Mouse (Mus musculus): ENCODE results near the gene Hnrnph3. TPM values are rescaled to one million over a fixed set of nuclear protein-coding genes. Genes with fewer than 3 reads are reported as not detected.
"Not testable (repeated sequence)": the region's sequence is repeated elsewhere in the genome, so short reads cannot be mapped to it uniquely, and the experiment has no call there.

Gene Hnrnph3
- 10 to 100 TPM; 12.6 to 14.4 TPM for total RNA-seq (2021)
- long read RNA-seq, experiment 1, transcript Hnrnph3-201 (10 exons, 2,213 nt), result major isoform, 9 of 16 reads
- long read RNA-seq, experiment 1, partial matches to known transcripts, result 1 of 16 reads
- long read RNA-seq, experiment 1, other reads (novel, unspliced or antisense), result 4 of 16 reads
- long read RNA-seq, experiment 2, transcript Hnrnph3-202 (10 exons, 2,168 nt), result major isoform, 6 of 14 reads
- long read RNA-seq, experiment 2, partial matches to known transcripts, result 1 of 14 reads
- long read RNA-seq, experiment 2, other reads (novel, unspliced or antisense), result 3 of 14 reads

DNA sequence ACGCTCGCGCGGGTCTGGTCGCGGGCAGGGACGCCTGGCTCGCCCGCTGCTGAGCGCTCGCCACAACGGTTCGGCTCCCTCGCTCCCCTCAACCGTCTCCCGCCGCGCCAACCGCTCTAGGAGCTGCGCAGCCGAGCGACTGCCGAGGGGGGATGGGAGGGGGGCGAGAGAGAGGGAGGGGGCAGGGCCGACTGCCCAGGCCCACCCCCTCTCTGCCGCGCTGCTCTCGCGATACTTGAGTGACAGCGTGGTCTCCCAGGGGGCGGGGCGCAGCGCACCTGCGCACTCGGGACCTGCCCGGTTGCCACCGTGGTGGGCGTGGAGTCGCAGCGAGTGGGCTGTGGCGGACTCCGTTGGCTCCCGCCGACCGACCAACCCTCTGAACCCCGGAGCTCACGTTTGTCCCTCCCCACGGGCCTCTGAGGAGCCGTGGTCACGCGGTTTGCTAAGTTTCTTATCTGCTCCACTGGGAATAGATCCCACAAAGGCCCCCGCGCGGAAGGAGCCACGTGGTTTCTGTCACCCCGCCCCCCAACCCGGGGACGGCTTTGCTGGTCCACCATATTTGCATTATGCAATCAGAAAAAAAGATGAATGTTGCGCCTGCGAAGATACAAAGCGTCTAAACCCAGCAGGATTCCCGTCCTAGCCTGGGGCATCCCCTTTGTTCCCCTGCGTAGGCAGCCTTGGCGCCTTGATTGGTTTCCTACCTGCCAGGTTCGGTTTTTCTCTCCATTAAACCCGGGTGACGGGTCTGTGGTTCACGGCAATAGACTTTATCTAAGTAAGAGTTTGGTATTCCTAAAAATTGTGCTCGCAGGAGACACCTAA, at the start of gene Hnrnph3, which contains the start of gene Pbld2:
TSS of gene Hnrnph3 (minus strand) at position 469 of the 831 bp plus-strand sequence.
TSS of gene Pbld2 (plus strand) at position 567 of the 831 bp plus-strand sequence.
- intact Hi-C loops (cut with DNase I; ENCODE audit: low total_unique reads), result no loop called here
- DNase-seq, result peak; percentile 99

DNA sequence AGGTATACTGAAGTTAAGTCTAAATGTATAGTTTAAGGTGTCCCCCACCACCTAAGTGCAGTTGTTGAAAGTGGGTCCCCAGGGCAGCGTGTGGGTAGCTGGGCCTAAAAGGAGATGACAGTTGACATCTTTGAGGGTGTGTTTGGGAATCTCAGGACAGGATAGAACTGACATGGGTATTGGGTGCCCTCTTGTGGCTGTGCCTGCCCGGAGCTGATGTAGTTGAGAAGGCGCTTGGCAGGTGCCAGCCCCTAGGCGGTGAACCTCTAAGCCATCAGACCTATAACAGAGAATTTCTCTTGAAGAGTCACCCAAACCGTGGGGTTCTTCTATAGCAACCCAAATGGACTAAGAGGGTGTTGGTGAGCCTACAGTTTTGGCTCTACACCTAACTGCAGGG, 42.0 kb upstream of the Hnrnph3 start:
- DNase-seq, result peak; percentile 78
- intact Hi-C loops (cut with DNase I; ENCODE audit: low total_unique reads), result no loop called here

DNA sequence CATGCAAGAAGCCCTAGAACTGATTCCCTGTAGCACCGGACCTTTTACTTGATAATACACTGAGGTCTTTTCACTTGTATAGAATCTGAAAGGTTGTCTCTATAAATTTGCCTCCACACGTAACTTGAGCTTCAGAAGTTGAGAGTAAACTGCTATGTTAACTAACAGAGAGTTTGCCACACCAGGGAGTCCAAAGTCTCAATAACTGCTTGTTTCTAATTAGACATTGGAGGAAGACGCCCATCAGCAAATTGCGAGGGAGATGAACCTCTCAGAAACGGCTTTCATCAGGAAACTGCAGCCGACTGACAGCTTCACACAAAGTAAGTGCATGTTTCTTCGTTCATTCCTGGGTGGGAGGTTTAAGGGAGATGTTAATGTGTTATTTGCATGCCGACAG, 41.5 kb upstream of the Hnrnph3 start:
- no peak for DNase-seq
- intact Hi-C loops (cut with DNase I; ENCODE audit: low total_unique reads), result no loop called here

DNA sequence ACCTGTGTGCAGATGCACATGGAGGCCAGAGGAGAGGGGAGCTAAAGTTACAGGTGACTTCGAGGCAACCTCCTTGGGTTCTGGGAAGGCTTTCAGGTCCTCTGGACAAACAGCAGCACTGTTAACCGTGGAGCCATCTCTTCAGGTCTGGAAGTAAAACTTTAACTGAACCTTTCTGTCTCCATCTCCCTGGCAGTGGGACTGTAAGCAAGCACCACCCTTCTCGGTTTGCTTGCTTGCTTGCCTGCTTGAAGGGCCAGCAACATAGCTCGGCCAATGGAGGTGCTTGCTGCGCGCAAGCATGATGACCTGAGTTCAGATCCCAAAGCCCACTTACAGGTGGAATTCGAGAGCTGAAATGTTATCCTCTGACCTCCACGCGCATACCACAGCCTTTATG, 40.5 kb upstream of the Hnrnph3 start:
- no peak for DNase-seq
- intact Hi-C loops (cut with DNase I; ENCODE audit: low total_unique reads), result loop anchor here (5.0 kb wide), 1 partner anchor 37 kb away; no protein-coding TSS in a partner anchor

DNA sequence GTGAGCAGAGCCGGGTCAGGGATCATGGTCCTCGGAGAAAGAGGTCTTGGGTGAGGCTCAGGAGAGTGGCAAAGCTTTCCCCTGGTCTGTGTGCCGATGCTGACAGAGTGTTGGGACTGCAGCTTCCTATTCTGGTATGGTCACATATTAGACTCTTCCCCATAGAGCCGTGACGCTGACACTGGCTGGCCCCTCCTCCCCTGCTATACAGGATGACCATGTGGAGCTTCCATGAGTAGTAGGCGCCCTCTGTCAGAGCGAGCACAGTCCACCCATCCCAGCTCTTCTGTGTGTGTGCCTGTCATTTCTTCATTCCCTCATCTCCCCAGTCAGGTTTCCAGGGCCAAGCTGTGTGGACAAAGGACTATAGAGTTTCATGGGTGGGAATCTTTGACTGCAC, 39.3 kb upstream of the Hnrnph3 start:
- intact Hi-C loops (cut with DNase I; ENCODE audit: low total_unique reads), result loop anchor here (5.0 kb wide), 1 partner anchor 36 kb away; no protein-coding TSS in a partner anchor
- DNase-seq, result no peak

DNA sequence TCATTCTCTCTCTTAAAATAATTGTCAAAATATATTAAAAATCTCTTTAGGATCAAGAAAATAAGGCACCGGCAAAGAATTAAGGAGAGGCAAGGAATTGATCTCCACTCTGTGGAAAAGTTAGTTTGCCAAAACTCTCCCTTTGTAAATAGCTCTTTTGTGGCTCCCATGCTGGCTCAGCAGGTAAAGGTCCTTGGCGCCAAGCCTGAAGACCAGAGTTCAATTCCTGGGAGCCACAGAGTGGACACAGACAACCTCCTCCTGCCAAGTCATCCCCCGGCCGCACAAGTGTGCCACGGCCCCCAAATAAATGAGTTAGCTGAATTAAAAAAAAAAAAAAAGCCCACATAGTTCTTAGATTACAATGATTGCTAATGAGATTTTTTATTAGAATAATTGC, 38.7 kb upstream of the Hnrnph3 start:
- no peak for DNase-seq
- intact Hi-C loops (cut with DNase I; ENCODE audit: low total_unique reads), result loop anchor here (5.0 kb wide), 1 partner anchor 35 kb away; no protein-coding TSS in a partner anchor

DNA sequence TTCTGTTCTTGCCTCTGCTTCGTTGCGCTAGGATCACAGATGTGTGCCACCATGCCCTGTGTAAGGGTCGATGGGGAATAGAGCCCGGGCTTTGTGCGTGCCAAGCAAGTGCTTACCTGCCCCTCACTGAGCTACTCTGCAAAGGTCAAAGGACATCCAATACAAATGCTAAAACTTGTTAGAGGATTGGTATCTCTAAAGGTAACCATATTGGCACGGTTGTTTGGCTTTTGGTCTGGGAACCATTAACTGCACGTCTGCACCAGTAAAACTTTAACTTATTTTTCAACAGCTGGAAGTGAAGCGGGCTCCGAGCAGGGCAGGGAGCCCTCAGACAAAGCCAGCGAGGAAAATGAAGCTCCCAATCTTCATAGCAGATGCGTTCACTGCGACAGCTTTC, 37.2 kb upstream of the Hnrnph3 start:
- intact Hi-C loops (cut with DNase I; ENCODE audit: low total_unique reads), result loop anchor here (5.0 kb wide), 1 partner anchor 34 kb away; no protein-coding TSS in a partner anchor

DNA sequence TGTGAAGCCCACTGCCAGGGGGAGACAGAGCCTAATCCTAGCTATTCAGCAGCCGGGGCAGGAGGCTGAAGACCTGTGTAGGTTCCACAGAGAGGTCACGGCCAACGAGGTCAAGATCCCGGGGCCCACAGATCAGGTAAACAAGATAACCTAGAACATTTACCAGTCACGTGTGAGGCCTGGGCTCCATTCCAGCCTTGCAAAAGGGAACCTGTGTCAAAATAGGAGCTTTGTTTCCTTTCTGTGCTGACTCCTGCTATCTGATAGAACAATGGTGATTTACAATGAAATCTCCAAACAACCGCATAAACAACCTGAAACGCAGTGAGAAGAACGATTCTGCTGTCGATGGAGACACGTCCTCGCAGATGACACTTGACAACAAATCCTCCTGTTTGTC, 36.4 kb upstream of the Hnrnph3 start:
- intact Hi-C loops (cut with DNase I; ENCODE audit: low total_unique reads), result loop anchor here (5.0 kb wide), 1 partner anchor 33 kb away; no protein-coding TSS in a partner anchor
- no peak for DNase-seq

More for the DNA sequence above, 37.2 kb upstream of the Hnrnph3 start:
- DNase-seq, result no peak

DNA sequence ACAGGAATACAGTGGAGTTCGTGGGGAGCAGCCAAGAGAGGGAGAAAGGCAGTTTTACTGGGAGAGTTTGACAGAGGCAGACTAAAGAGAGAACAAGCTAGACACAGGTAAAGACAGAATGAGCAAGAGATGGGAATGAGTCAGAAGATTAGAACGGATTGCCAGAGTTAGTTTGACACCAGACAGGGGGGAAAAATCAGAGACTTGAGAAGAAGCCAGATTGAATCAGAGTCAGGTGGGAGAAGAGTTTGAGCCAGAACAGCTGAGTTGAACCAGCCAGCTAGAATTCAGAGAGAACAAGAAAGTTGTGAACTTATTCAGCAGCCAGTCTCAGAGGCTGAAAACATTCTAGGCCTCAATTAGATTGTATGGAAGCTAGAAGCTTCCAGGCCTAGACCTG, 35.8 kb upstream of the Hnrnph3 start, which contains the start of gene Pbld1:
TSS of gene Pbld1 (plus strand) at position 301 of the 400 bp plus-strand sequence.
- intact Hi-C loops (cut with DNase I; ENCODE audit: low total_unique reads), result loop anchor here (5.0 kb wide), 1 partner anchor 33 kb away; no protein-coding TSS in a partner anchor
- DNase-seq, result no peak

DNA sequence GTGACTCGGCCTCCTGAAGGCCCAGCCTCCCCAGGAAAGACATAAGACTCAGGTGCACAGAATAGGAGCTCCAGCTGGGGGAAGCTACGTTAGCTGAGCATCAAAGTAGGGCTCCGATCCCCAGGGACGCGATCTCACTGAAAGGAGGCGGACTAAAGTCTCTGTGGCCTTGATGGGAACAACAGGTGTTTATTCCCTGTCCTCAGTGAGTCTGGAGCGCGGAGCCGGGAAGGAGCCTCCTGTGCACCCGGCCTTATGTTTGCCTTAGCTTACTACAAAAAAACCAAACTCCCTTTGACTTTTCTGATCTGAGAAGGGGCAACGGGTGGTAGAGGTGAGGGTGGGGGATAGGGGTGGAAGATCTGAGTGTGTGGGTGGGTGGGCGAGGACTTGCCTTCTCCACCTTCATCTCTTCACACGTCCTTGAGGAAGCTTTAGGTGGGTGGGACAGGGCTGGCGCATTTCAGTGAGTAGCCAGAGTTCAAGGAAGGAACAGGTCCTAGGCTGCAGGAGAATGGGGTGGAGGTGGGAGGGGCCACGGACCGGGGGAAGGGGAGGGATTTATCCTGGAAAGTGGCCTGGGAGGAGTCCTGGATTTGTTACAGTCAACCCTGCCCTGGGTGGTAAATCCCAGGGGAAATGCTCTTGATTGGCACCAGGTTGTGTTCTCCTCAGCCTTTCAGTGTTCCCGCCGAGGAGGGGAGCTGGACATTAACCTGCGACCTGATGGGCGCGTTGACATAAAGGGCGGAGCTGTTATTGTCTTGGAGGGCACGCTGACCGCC, 33.1 kb upstream of the Hnrnph3 start:
- intact Hi-C loops (cut with DNase I; ENCODE audit: low total_unique reads), result no loop called here
- no peak for DNase-seq

DNA sequence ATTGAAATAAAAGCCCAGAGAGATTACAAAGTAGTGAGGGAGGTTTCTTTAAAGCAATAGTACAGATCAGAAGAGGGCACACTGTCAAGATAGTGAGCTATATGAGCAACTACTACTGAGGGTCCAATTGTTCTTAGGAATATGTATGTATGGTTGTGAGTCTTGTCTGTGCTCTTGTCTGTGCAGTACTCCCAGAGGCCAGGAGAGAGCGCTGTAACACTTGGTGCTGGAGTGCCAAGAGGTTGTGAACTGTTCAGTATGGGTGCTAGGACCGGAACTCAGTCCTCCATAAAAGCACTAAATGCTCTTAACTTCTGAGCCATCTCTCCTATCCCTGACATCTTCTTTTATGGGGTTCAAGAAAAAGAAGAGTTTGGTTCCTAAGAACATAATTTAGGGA, 30.6 kb upstream of the Hnrnph3 start:
- DNase-seq, result no peak

DNA sequence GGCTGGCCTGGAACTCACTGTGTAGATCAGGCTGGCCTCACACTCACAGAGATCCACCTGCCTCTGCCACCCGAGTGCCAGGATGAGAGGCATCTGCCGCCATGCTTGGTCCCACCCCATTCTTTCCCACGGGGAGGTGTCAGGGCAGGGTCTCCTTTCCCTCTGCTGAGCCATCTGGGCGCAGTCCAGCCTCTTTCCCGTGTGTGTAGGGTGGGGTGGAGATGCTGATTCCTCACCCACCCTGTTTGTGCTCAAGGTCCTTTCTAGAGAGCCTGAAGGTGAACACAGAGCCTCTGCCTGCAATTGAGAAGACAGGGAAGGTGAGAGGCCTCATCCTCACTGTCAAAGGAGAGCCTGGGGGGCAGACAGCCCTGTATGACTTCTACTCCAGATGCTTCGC, 30.1 kb upstream of the Hnrnph3 start:
- DNase-seq; intact Hi-C loops (cut with DNase I; ENCODE audit: low total_unique reads): not testable (repeated sequence)

More for the DNA sequence above, 30.6 kb upstream of the Hnrnph3 start:
- intact Hi-C loops (cut with DNase I; ENCODE audit: low total_unique reads), result no loop called here

DNA sequence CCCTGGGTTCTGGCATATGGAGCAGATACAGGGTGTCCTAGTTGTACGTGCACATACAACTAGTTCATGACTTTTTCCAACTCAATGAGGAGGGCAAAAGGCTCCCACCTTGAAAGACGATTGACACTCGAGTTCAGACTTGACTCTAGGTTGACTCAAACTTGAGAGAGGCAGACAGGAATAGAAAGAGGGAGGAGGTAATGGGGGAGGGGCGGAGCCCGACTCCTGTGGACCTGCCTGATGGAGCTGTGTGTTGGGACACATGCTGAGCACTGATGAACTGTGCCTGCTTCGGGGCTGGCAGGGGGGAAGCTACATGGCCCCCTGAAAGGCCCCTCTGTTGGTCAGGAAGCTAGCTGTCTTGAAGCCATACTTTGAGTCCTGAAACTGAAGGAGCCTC, 29.0 kb upstream of the Hnrnph3 start:
- no peak for DNase-seq
- intact Hi-C loops (cut with DNase I; ENCODE audit: low total_unique reads), result no loop called here

DNA sequence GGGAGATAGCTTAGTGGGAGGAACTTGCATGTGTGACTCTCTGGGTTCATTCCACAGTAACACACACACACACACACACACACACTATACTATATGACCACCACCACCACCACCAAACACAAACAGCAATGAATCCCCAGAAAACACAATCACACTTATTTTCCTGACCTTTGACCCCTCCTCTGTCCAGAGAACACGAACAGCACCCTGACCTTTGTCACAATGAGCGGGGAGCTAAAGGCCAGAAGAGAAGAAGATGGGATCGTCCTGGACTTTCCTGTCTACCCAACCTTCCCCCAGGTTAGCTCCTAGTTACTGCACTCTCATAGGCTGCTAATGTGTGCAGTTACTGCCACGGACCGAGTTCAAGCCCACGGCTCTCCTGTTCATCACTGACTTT, 28.0 kb upstream of the Hnrnph3 start:
- intact Hi-C loops (cut with DNase I; ENCODE audit: low total_unique reads), result no loop called here
- DNase-seq, result no peak

DNA sequence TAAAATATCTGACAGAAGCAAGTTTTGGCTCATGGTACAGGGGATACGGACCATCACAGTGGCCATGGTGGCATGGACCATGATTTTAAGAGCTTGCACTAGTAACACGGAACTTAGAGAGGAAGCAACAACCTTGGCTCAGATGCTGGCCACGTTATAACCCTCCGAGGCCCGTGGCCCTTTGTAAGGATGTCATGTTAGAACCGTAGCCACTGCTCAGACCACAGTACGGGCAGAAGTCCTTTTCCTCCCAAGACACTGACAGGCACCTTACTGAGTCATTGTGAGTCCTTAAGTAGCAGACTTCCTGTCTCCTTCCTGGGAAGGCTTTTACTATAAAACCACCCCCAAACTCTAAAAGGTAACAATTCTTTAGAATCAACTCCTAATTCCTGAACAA, 27.2 kb upstream of the Hnrnph3 start:
- intact Hi-C loops (cut with DNase I; ENCODE audit: low total_unique reads), result no loop called here

DNA sequence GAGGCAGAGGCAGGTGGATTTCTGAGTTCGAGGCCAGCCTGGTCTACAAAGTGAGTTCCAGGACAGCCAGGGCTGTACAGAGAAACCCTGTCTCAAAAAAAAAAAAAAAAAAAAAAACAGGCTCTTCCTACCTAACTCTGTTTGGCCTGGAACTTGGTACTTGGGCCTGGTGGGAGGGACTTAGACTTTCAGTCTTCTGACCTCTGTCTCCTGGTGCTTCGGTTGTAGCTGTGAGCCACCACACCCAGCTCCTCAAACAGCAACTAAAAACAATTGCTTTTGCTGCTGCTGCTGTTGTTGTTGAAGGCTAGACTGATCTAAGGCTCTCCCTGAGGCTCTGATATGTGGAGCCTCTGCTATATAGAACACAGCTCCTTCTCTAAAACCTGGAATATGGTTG, 25.1 kb upstream of the Hnrnph3 start:
- intact Hi-C loops (cut with DNase I; ENCODE audit: low total_unique reads), result no loop called here
- no peak for DNase-seq

More for the DNA sequence above, 27.2 kb upstream of the Hnrnph3 start:
- no peak for DNase-seq

DNA sequence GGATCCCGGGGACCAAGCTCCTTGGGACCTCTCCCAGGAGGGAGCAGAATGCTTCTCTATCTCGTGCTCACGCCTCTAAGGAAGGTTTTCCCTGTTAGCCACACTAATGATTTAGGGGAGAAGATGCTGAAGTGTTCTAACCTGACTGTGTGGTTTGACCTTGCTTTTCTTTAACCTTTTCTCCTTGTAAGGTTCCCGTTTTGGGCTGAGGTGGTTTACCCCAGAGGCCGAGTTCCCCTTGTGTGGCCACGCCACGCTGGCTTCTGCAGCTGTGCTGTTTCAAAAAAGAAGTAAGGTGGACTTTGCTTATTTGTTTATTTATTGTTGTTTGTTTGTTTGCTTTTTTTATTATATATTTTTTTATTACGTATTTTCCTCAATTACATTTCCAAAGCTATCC, 23.7 kb upstream of the Hnrnph3 start:
- intact Hi-C loops (cut with DNase I; ENCODE audit: low total_unique reads), result no loop called here
- DNase-seq, result no peak

DNA sequence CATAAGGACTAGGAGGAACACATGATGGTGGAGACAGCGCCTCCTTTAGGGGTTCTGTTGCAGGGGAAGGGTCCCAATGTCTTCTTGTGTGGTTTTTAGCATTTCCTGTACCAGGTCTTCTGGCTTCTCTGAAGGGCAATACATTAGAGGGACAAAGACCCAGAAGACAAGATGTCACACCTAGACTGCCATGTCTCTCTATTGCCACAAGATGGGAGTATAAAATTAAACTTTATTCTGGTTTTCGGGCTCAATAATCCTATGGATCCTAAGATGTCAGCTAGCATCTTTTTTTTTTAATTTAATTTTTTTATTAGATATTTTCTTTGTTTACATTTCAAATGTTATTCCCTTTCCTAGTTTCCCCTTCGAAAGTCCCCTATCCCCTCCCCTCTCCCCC, 19.1 kb upstream of the Hnrnph3 start:
- DNase-seq, result no peak
- intact Hi-C loops (cut with DNase I; ENCODE audit: low total_unique reads), result no loop called here

DNA sequence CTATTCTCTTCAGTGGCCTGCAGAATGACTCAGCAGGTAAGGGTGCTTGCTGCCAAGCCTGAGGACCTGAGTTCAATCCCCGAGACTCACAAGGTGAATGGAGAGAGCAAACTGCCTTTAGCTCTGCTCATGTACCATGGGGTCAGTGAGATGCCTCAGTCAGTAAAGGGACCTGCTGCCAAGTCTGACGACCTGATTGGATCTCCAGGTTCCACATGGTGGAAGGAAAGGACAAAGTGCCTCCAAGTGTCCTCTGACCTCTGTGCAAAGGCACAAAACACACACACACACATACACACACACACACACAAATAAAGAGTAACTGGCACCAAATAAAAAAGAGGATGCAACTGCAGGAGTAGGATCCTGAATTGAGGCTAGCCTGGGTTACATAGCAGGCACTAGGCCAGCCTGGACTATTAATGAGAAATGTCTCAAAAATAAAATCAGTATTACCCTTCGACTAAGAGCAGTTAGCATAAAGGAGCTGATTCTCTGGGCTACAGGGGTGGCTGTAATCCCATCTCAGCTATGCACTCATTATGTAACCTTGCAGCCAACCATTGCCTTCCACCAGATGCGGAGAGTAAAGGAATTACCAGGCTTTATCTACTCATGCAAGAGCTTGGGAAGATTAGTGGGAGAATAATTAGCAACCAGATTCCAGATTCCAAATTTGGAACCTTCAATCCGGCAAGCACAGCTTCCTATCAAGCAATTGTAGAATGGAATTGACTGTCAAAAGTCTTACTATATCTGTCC, 16.0 kb upstream of the Hnrnph3 start:
- no peak for DNase-seq
- intact Hi-C loops (cut with DNase I; ENCODE audit: low total_unique reads), result no loop called here
